14 mouse cellular contexts compared by ENCODE assay signal in genomic region chr5:26563291-26563690, GRCm38 (mm10).
"Had no signal": no experiment of that assay in that cellular context is flagged by ENCODE, and none has a peak within 500 bp of the region (broad histone marks: within the 10 kb centered on the region; RNA-seq: fewer than 3 reads in every experiment).

No protein-coding gene starts in this region.

- ATAC-seq: liver, postnatal 0 days had no signal

- H3K4me2 ChIP-seq: limb, embryonic 12.5 days; limb, embryonic 15.5 days; liver, embryonic 11.5 days; midbrain, embryonic 11.5 days had no signal

- H3K4me3 ChIP-seq: limb, embryonic 12.5 days; limb, embryonic 15.5 days had no signal

- H3K27ac ChIP-seq: limb, embryonic 12.5 days; limb, embryonic 15.5 days; liver, embryonic 14.5 days had no signal

- H3K4me1 ChIP-seq: limb, embryonic 12.5 days; limb, embryonic 15.5 days had no signal

- H3K36me3 ChIP-seq: limb, embryonic 12.5 days; limb, embryonic 15.5 days had no signal

- H3K9ac ChIP-seq: limb, embryonic 12.5 days; limb, embryonic 15.5 days; liver, embryonic 14.5 days; liver, postnatal 0 days had no signal

- H3K9me3 ChIP-seq: limb, embryonic 12.5 days; limb, embryonic 15.5 days had no signal

- DNase-seq: kidney, adult 9 months; kidney, postnatal 4 days; left cerebral cortex, postnatal 4 days; liver, postnatal 0 days; lung, postnatal 14 days; lung, postnatal 4 days; midbrain, embryonic 14.5 days; thymus, adult 18-20 months; thymus, postnatal 36 days had no signal

- H3K27me3 ChIP-seq: limb, embryonic 12.5 days; limb, embryonic 15.5 days had no signal
